8 mouse cellular contexts compared by ENCODE assay signal in the genomic region with DNA sequence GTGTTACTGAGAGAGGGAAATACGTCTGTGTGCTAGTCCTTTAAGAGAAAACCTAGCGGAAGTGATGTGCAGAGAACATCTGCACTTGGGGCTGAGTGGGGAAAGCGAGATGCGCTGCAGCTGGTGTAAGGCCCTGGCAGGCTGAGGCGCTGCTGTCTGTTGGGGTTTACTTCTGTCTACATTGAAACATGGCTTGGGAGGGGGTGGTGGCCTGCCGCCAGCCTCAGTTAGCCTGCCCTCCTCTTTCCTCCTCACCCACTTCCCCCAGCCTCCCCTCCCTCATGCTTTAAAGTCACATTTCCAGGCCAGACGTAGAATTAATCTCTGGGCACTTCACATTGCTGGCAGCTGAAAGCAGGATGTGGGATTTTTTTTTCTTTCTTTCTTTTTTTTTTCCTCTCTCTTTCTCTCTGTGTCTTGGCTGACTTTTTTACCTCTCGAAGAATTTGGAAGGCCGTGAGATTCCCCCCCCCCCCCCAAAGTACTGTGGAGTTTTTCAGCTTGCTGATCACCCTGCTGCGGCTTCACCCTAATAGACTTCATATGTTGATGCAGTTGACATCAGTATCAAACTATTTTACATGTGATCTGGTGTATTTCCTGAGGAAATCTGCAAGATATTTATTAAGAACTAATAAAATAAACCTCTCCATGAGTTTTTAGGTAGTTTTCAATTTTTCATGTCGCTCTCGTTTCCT.
A peak's percentile ranks its signal among the peaks of the same experiment; 100 is the strongest.
DNase-seq lines count a peak whose midpoint lies in the region; ATAC-seq and TF ChIP-seq lines count a peak whose summit lies in the region.

No protein-coding gene starts in this region.

- ATAC-seq in heart, embryonic 13.5 days (ENCODE audit: extremely low read depth, insufficient number of reproducible peaks, low FRiP score, low TSS enrichment): peak; percentile 66
- ATAC-seq in kidney, embryonic 14.5 days (ENCODE audit: low FRiP score, low TSS enrichment): peak; percentile 91
- no peak for ATAC-seq in liver, embryonic 13.5 days (ENCODE audit: low read depth)

- peaks cover 70% of the 10 kb centered on the region for H3K4me1 ChIP-seq in heart, embryonic 13.5 days
- peaks cover 24% of the 10 kb centered on the region; the same call in 1 of the 2 replicates for H3K4me1 ChIP-seq in kidney, embryonic 14.5 days (ENCODE audit: control insufficient read depth, insufficient read depth, low read length)
- H3K4me1 ChIP-seq in liver, embryonic 13.5 days (replicated peaks): peaks cover 9% of the 10 kb centered on the region; the same call in 1 of the 2 replicates
- peaks cover 19% of the 10 kb centered on the region for H3K4me1 ChIP-seq in olfactory bulb, adult 2 months (ENCODE audit: control insufficient read depth, insufficient read depth, low read length)

- H3K9me3 ChIP-seq in heart, embryonic 13.5 days: no peaks in the 10 kb centered on the region
- no peaks in the 10 kb centered on the region for H3K9me3 ChIP-seq in kidney, embryonic 14.5 days (ENCODE audit: control insufficient read depth, low read length)
- H3K9me3 ChIP-seq in liver, embryonic 13.5 days (replicated peaks): no peaks in the 10 kb centered on the region

- H3K36me3 ChIP-seq in heart, embryonic 13.5 days: no peaks in the 10 kb centered on the region
- H3K36me3 ChIP-seq in kidney, embryonic 14.5 days (ENCODE audit: control insufficient read depth, insufficient read depth, low read length): no peaks in the 10 kb centered on the region
- H3K36me3 ChIP-seq in liver, embryonic 13.5 days: no peaks in the 10 kb centered on the region

- peak overlapping the region; percentile 61 for H3K4me2 ChIP-seq in heart, embryonic 13.5 days
- no peak overlapping the region for H3K4me2 ChIP-seq in kidney, embryonic 14.5 days (replicated peaks; ENCODE audit: low read depth, low read length)
- no peak overlapping the region for H3K4me2 ChIP-seq in liver, embryonic 13.5 days

- H3K27ac ChIP-seq in heart, embryonic 13.5 days (replicated peaks): peak overlapping the region; percentile 98
- peak overlapping the region; percentile 86 for H3K27ac ChIP-seq in kidney, embryonic 14.5 days (ENCODE audit: low read depth, low read length)
- peak overlapping the region; percentile 59; the same call in 1 of the 2 replicates for H3K27ac ChIP-seq in liver, embryonic 13.5 days
- peak overlapping the region; percentile 75 for H3K27ac ChIP-seq in olfactory bulb, adult 2 months (ENCODE audit: insufficient read depth, low read depth, low read length)

- peak; percentile 79 for DNase-seq in 3T3-L1 (ENCODE audit: low read depth, low spot score)
- peak; percentile 93 for DNase-seq in NIH3T3 (ENCODE audit: low read depth)
- DNase-seq in fibroblast of lung, adult 2 months (ENCODE audit: low read depth): peak; percentile 58
- DNase-seq in liver, embryonic 13.5 days: no peak
- DNase-seq in thymus, postnatal 10 days (ENCODE audit: low spot score in 2 of 2): peak; percentile 77 to 85

- TF ChIP-seq POLR2A in olfactory bulb, adult 2 months (IDR thresholded peaks at IDR 0.05; ENCODE audit: insufficient read depth, low read depth, low read length): no peak

- H3K4me3 ChIP-seq in heart, embryonic 13.5 days: peak overlapping the region; percentile 30
- H3K4me3 ChIP-seq in kidney, embryonic 14.5 days (ENCODE audit: low read length): no peak overlapping the region
- no peak overlapping the region for H3K4me3 ChIP-seq in liver, embryonic 13.5 days (replicated peaks)
- H3K4me3 ChIP-seq in olfactory bulb, adult 2 months (ENCODE audit: insufficient read depth, low read depth, low read length): peak overlapping the region; percentile 27

- H3K9ac ChIP-seq in heart, embryonic 13.5 days: peak overlapping the region; percentile 73
- H3K9ac ChIP-seq in kidney, embryonic 14.5 days (ENCODE audit: low read depth, low read length): no peak overlapping the region
- no peak overlapping the region for H3K9ac ChIP-seq in liver, embryonic 13.5 days

- WGBS in heart, embryonic 13.5 days: 10% methylated on average over 12 of the region's 12 CpGs
- 33% methylated on average over 12 of the region's 12 CpGs for WGBS in kidney, embryonic 14.5 days
- 42% methylated on average over 12 of the region's 12 CpGs for WGBS in liver, embryonic 13.5 days (ENCODE audit: insufficient replicate concordance)
- 9% methylated on average over 12 of the region's 12 CpGs for WGBS in olfactory bulb, adult 2 months

- H3K27me3 ChIP-seq in heart, embryonic 13.5 days (replicated peaks): no peaks in the 10 kb centered on the region
- H3K27me3 ChIP-seq in kidney, embryonic 14.5 days (ENCODE audit: control insufficient read depth, insufficient read depth, low read length): no peaks in the 10 kb centered on the region
- H3K27me3 ChIP-seq in liver, embryonic 13.5 days: no peaks in the 10 kb centered on the region

- no peak for TF ChIP-seq CTCF in olfactory bulb, adult 2 months (IDR thresholded peaks at IDR 0.05; ENCODE audit: insufficient read depth, low read depth, low read length)

Comparison
In these comparisons a context has a peak if more than half of its experiments do, and no peak if none do; other contexts are left out.
1. H3K4me3 ChIP-seq: peak in heart, embryonic 13.5 days (single experiment) and olfactory bulb, adult 2 months (single experiment); none in kidney, embryonic 14.5 days (single experiment) and liver, embryonic 13.5 days (single experiment).
2. Peak in every context shown above with its lines, with median percentiles within 50 percentile points of each other: H3K27ac ChIP-seq.